Mouse (Mus musculus): ENCODE results near the gene Aym1.

GRCm38 (mm10) chr5:113330202-113330601 is 26.9 kb upstream of the Aym1 start:
- TF ChIP-seq POLR2A (IDR thresholded peaks at IDR 0.05; ENCODE audit: borderline replicate concordance, insufficient read depth, low read length): no peak
- no peak for TF ChIP-seq CTCF (IDR thresholded peaks at IDR 0.05; ENCODE audit: borderline replicate concordance, insufficient read depth, low read depth, low read length)
